Mouse (Mus musculus) ES-E14 (cell line): ENCODE measurements around the gene Thada.

Source experiments
- CHD2 ChIP-seq: IDR thresholded peaks from 2 replicates; pipeline ENCODE4 v1.6.1; 2014; ENCODE audit warnings: mild to moderate bottlenecking, low read depth, low read length, inconsistent platforms
- HCFC1 ChIP-seq: IDR thresholded peaks from 2 replicates; pipeline ENCODE4 v1.6.1; 2012; ENCODE audit warnings: low read length, inconsistent platforms, borderline replicate concordance; ENCODE audit not compliant: insufficient read depth
- MAFK ChIP-seq: IDR thresholded peaks from 2 replicates; pipeline ENCODE4 v1.6.1; 2014; ENCODE audit warnings: mild to moderate bottlenecking, low read depth, low read length, inconsistent platforms; ENCODE audit not compliant: insufficient read depth

DNA sequence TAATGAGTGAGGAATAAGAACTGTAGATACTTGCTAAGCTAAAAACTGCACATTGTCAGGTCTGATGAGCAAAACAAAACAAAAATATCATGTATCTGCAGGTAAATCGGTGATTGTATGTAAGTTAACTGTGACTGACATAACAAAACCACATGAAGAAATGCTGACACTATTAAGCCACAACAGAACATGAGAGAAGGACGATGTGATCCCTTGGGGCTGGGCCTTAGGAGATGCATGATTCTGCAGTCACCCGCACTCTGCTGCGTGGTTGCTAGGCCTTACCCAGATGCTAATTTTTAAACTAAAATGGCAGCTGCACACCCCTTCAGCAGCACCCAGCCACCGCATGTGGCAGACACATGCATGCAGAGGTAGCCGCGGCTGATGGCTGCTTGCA, 151.7 kb downstream of the Thada start:
- TF ChIP-seq MAFK, result no peak
- TF ChIP-seq HCFC1, result no peak
- TF ChIP-seq CHD2, result no peak
